Mouse (Mus musculus) bone marrow macrophage, adult 2 months (primary cell): ENCODE measurements around the gene Six1.

Source experiments
- CTCF ChIP-seq: IDR thresholded peaks from 2 replicates; pipeline ENCODE4 v1.5.1; 2012; ENCODE audit warnings: low read depth, mild to moderate bottlenecking, low read length, moderate library complexity
- POLR2A ChIP-seq: IDR thresholded peaks from 2 replicates; pipeline ENCODE4 v1.6.1; 2012; ENCODE audit warnings: mild to moderate bottlenecking, low read depth, low read length, borderline replicate concordance

- TF ChIP-seq CTCF (no peak), POLR2A (no peak)
These were observed 11.3 kb downstream of the Six1 start for GRCm38 (mm10) chr12:73042406-73042805.
